Mouse (Mus musculus) ES-Bruce4 (cell line): ENCODE measurements around the gene Tmem132d. TPM values are rescaled to one million over a fixed set of nuclear protein-coding genes. Genes with fewer than 3 reads are reported as not detected.

Experiments
- H3K27ac ChIP-seq: 2 replicates; pipeline ENCODE4 v1.5.1; 2012; ENCODE audit warnings: low read length, inconsistent platforms; ENCODE audit not compliant: insufficient read depth
- H3K27me3 ChIP-seq: 2 replicates; pipeline ENCODE4 v1.6.1; 2012; ENCODE audit warnings: mild to moderate bottlenecking, low read length, inconsistent platforms; ENCODE audit not compliant: control insufficient read depth, poor library complexity, insufficient read depth, severe bottlenecking
- H3K36me3 ChIP-seq: 2 replicates; pipeline ENCODE4 v1.6.1; 2012; ENCODE audit warnings: inconsistent platforms, mild to moderate bottlenecking, low read length, moderate library complexity; ENCODE audit not compliant: control insufficient read depth, poor library complexity, insufficient read depth, severe bottlenecking
- H3K4me1 ChIP-seq: one replicate; pipeline ENCODE4 v1.8.1; 2011; ENCODE audit warnings: low read length; ENCODE audit not compliant: control insufficient read depth, insufficient read depth
- H3K4me3 ChIP-seq: 2 replicates; pipeline ENCODE4 v1.5.1; 2011; ENCODE audit warnings: low read depth, mild to moderate bottlenecking, low read length
- H3K9ac ChIP-seq: 2 replicates; pipeline ENCODE4 v1.6.1; 2012; ENCODE audit warnings: low read depth, mild to moderate bottlenecking, inconsistent platforms; ENCODE audit not compliant: poor library complexity, severe bottlenecking
- H3K9me3 ChIP-seq: replicated peaks from 2 replicates; pipeline ENCODE4 v1.6.1; 2012; ENCODE audit warnings: mild to moderate bottlenecking, low read length, inconsistent platforms; ENCODE audit not compliant: control insufficient read depth, poor library complexity, insufficient read depth, severe bottlenecking
- CTCF ChIP-seq: IDR thresholded peaks from one replicate; pipeline ENCODE4 v1.8.1; 2011; ENCODE audit warnings: low read depth, low read length
- EP300 ChIP-seq: IDR thresholded peaks from 2 replicates; pipeline ENCODE4 v1.6.1; 2011; ENCODE audit warnings: low read depth, low read length; ENCODE audit not compliant: insufficient read depth
- POLR2A ChIP-seq: IDR thresholded peaks from one replicate; pipeline ENCODE4 v1.8.1; 2011; ENCODE audit warnings: low read length; ENCODE audit not compliant: insufficient read depth
- polyA plus RNA-seq: library from polyadenylated mRNA; stranded (reverse); fragments of >200 nt; gene quantifications from 2 replicates; pipeline ENCODE4 v1.2.4, GENCODE M21; 2011; ENCODE audit warnings: low read depth; ENCODE audit not compliant: missing spikeins, insufficient read depth, insufficient read length

The Tmem132d gene
- polyA plus RNA-seq, 1 experiment, result 0.19 TPM

DNA sequence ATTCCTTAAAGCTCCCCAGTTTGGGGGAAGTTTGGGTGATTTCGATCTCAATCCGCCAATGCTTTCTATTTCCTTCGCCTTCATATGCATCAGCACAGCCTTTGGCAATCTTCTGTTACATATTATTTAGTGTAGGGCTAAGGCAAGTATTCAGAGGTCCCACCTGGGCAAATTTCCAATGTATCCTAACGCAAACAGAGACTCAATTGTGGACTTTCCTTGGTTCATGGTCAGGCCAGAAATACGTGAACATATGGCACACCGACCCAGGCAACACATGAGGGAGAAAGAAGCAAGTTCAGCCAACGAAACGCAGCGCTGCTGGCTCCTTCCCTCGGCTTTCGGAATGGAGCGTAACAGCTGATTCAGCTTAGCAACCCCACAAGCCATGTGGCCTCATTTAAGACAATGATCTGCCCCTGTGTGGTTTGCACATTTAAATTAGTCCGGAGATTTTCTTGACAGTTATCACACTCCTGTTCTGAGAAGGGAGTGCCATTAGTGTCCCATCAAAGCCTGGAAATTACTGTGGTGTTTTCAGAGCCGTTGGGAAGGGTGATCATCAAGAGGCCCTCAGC is 242.5 kb downstream of the Tmem132d start:
- H3K4me3 ChIP-seq, result no peak overlapping the region
- TF ChIP-seq POLR2A, result no peak
- no peak for TF ChIP-seq EP300
- no peak for TF ChIP-seq CTCF
- H3K9ac ChIP-seq, result no peak overlapping the region
- no peaks in the 10 kb centered on the region for H3K27me3 ChIP-seq
- H3K9me3 ChIP-seq, result no peaks in the 10 kb centered on the region
- H3K4me1 ChIP-seq, result no peaks in the 10 kb centered on the region
- no peak overlapping the region for H3K27ac ChIP-seq
- H3K36me3 ChIP-seq, result no peaks in the 10 kb centered on the region

DNA sequence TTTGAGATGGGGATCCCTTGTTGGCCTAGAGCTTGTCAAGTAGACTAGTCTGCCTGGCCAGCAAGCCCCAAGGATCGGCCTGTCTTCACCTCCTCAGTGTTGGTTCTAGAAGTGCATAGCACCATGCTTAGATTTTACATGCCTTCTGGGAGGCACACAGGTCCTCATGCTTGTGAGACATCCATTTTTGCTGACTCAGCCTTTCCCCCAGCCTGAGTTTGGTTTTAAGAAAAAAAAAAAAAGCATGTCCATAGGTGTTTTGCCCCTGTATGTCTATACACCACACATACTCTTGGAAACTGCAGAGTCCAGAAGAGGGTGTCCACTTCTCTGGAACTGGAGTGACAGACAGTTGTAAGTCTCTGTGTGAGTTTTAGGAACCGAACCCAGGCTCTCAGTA is 256.6 kb downstream of the Tmem132d start:
- Histone ChIP-seq H3K4me1 (no peaks in the 10 kb centered on the region), H3K27me3 (no peaks in the 10 kb centered on the region), H3K4me3 (no peak overlapping the region), H3K9ac (no peak overlapping the region), H3K9me3 (no peaks in the 10 kb centered on the region), H3K27ac (no peak overlapping the region), H3K36me3 (no peaks in the 10 kb centered on the region)
- TF ChIP-seq CTCF, result no peak
- no peak for TF ChIP-seq POLR2A
- no peak for TF ChIP-seq EP300

DNA sequence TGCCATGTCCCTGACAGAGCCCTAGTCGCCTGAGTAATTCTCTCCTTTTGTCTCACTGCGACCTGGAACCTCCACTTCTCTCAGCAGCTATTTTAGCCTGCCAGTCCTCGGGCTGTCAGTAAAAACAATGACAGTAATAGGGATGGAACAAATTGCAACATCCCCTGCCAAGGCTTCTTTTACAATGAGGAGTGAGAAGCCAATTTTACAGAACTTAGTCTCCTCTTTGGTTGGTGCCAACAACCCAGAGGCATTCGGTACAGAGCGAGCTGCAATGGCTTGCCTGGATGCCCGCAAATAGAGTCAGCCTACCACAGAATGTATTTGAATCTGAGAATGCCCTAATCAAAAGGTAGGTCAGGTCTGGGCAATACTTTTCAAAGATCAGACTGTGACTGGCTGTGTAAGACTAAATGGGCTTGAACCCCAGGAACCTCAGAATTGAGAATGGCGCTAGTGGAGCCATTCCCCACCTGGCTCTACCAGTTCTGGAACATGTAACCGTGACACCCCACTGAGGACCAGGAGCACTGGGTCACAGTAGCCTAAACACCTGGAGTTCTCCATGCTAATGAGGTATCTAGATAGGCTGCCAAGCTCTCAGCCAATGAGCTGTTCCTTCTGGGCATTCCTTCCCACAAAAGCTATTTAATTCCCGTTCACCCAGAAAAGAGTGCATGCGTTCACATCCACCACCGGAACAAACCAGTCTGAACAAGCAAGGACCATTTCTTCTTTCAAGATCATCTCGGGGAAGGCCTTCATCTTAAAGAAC is 273.8 kb downstream of the Tmem132d start:
- no peaks in the 10 kb centered on the region for H3K36me3 ChIP-seq
- H3K9ac ChIP-seq, result no peak overlapping the region
- TF ChIP-seq EP300, result no peak
- no peak for TF ChIP-seq CTCF
- no peak for TF ChIP-seq POLR2A
- no peaks in the 10 kb centered on the region for H3K4me1 ChIP-seq
- H3K4me3 ChIP-seq, result no peak overlapping the region
- H3K9me3 ChIP-seq, result no peaks in the 10 kb centered on the region
- no peaks in the 10 kb centered on the region for H3K27me3 ChIP-seq
- no peak overlapping the region for H3K27ac ChIP-seq

DNA sequence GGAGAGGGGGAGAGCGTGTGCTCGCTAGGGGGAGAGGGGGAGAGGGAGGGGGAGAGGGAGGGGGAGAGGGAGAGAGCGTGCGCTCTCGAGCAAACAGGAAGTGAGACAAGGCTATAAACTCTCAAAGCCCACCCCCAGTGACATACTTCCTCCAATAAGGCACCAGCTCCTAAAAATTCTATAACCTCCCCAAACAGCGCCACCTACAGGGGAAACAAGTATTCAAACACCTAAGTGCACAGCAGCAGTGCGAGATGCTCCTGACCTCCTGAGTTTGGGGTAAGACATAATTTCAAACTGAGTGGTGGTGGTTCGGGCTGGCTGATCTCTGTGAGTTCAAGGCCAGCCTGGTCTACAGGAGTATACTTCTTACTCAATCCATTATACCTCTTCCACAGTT is 281.4 kb downstream of the Tmem132d start:
- H3K9ac ChIP-seq, result no peak overlapping the region
- TF ChIP-seq POLR2A (no peak), EP300 (no peak), CTCF (no peak)
- no peak overlapping the region for H3K4me3 ChIP-seq
- H3K27ac ChIP-seq, result no peak overlapping the region
- no peaks in the 10 kb centered on the region for H3K36me3 ChIP-seq
- H3K27me3 ChIP-seq, result no peaks in the 10 kb centered on the region
- H3K4me1 ChIP-seq, result no peaks in the 10 kb centered on the region
- no peaks in the 10 kb centered on the region for H3K9me3 ChIP-seq

DNA sequence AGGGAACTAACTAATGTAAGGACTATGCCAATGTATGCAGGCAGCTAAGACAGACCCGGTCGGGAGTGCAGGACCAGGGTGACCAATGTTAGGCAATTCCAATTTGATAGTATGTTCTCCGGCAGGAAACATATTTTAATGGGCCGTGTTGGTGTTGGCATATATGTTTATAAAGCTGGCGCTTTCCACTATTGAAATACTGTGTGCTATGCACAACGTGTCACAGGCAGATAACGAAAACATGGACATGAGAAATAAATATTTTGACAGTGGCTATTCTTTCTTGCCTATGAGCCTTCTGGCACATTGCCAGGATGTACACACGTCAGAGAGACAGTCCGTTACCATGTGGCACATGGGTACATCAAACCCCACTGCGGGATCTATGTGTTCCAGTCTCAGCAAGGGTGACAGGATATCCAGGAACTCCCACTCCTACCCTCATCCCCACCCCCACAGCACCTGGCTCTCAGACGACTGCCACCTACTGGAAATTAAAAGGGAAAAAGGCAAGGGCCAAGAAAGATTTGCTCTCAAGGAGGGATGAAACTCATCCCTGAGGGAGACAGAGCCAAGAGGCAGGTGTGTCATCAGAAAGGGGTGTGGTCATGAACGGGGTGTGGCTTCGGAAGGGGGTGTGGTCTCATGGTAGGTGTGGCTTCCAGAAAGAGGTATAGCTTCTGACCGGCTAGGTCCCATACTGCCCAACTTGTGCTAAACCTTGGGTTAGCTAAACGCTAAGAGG is 285.8 kb downstream of the Tmem132d start:
- H3K9me3 ChIP-seq, result no peaks in the 10 kb centered on the region; the same call in 1 of the 2 replicates
- no peak overlapping the region for H3K4me3 ChIP-seq
- no peaks in the 10 kb centered on the region for H3K27me3 ChIP-seq
- TF ChIP-seq CTCF (no peak), EP300 (no peak), POLR2A (no peak)
- no peaks in the 10 kb centered on the region for H3K36me3 ChIP-seq
- no peaks in the 10 kb centered on the region for H3K4me1 ChIP-seq
- no peak overlapping the region for H3K27ac ChIP-seq
- H3K9ac ChIP-seq, result no peak overlapping the region

DNA sequence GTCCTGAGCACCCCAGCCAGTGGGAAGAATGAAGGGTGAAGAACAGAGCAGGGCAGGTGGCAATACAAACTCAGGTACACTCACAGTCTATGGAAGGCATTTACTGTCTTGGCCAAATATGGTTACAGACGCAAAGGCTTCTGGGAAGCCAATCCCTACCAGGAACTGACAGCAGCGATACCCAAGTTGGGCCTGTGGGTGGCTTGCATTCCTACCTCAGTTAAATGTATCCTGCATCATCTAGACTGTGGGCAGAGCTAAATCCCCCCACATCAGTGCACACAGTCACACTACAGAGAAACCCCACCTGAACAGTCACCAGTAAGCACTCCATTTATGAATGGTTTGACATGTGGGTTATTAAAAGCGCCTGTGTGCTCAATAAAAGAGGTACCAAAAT is 288.1 kb downstream of the Tmem132d start:
- Histone ChIP-seq H3K27ac (no peak overlapping the region), H3K27me3 (no peaks in the 10 kb centered on the region), H3K4me3 (no peak overlapping the region), H3K9ac (no peak overlapping the region), H3K9me3 (no peaks in the 10 kb centered on the region; the same call in 1 of the 2 replicates), H3K4me1 (no peaks in the 10 kb centered on the region), H3K36me3 (no peaks in the 10 kb centered on the region)
- TF ChIP-seq CTCF, result no peak
- no peak for TF ChIP-seq EP300
- no peak for TF ChIP-seq POLR2A
